Mouse (Mus musculus) kidney, postnatal 4 days (tissue): Measurements from ENCODE around the gene Smim15.
A peak's percentile ranks its signal among the peaks of the same experiment; 100 is the strongest.

Source experiments
- DNase-seq, 2 experiments: peaks; one replicate each; pipeline ENCODE4 v3.0.0; 2021; ENCODE audit warnings: mixed read lengths in 2 of 2

The Smim15 gene

GRCm38 (mm10) chr13:108063374-108064134, 19.3 kb downstream of the Smim15 start:
- DNase-seq = peak; percentile 23 to 46

GRCm38 (mm10) chr13:108064331-108064730, 20.1 kb downstream of the Smim15 start:
- no peak for DNase-seq

DNA sequence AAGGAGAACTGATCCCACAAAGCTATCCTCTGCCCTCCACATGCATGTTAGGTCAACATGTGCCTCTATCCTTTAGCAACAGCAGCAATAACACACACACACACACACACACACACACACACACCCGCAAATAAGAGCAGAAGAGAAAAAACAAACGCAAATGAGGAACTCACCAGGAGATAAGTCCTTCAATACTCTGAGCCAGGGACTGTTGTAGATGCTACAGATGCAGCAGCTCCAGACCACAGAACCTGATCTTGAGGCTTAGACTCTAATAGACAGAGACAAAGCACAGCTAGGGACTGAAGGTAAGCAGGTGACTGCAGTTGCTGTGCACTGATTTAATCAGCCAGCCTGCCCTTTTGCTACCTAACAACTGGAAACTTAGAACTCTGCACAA, 21.8 kb downstream of the Smim15 start:
- DNase-seq = no peak

GRCm38 (mm10) chr13:108069151-108069550, 24.9 kb downstream of the Smim15 start:
- DNase-seq = no peak

DNA sequence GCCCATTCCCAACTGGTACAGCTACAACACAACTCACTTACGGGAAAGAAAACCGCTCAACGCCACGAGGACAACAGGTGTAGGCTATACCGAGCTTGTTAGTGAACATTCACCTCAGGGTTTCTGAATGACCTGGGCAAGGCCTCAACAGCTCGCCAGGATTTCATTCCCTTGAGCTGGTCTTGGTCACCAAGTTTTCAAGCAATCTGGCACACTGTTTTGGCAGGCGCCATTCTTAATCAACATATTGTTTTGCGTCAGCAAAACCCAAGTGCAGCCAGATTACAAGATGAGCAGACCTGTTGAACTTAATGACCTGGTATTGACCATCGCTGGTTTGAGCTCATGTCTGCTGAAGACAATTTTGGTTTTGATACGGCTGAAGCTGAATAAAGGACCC, 25.9 kb downstream of the Smim15 start:
- no peak for DNase-seq

- no peak for DNase-seq
These were observed 33.2 kb downstream of the Smim15 start for GRCm38 (mm10) chr13:108077476-108077875.

- no peak for DNase-seq
These were observed 33.7 kb downstream of the Smim15 start for GRCm38 (mm10) chr13:108077901-108078300.

- no peak for DNase-seq
These were observed 39.8 kb downstream of the Smim15 start for GRCm38 (mm10) chr13:108084086-108084485.

GRCm38 (mm10) chr13:108086036-108086435, 41.8 kb downstream of the Smim15 start:
- DNase-seq = no peak

- no peak for DNase-seq
These were observed 42.5 kb downstream of the Smim15 start for GRCm38 (mm10) chr13:108086724-108087123.

GRCm38 (mm10) chr13:108092290-108092689, 48.0 kb downstream of the Smim15 start:
- no peak for DNase-seq

- DNase-seq = no peak
These were observed 50.4 kb downstream of the Smim15 start for GRCm38 (mm10) chr13:108094681-108095080.

DNA sequence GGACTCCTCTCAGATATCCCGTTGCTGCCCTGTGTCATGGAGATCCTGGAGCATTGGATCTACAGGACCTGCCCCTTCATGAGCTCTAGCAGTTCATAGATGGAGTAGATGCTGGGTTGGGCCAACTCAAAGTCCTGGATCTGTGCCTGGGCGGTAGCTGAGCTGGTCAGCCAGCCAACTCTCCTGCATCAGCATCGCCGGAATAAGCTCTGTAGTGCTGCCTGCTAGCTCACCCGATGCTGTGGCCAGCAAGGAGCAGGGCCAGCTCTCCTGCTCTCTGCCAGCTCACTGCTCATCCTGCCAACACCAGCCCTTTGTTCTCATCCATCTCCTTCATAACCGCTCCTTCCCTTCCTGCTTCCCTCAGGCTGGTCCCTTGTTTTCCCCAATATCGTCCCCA, 51.4 kb downstream of the Smim15 start:
- DNase-seq = no peak

- no peak for DNase-seq
These were observed 52.2 kb downstream of the Smim15 start for GRCm38 (mm10) chr13:108096446-108096845.
